Mouse (Mus musculus): ENCODE data around the gene Lsamp.
A peak's percentile ranks its signal among the peaks of the same experiment; 100 is the strongest.
"Not testable (repeated sequence)": the region's sequence is repeated elsewhere in the genome, so short reads cannot be mapped to it uniquely, and the experiment has no call there.

The Lsamp gene

GRCm38 (mm10) chr16:40491606-40492005 lies 507.4 kb downstream of the Lsamp start:
- DNase-seq (ENCODE audit: low spot score in 2 of 2), result no peak

GRCm38 (mm10) chr16:40504262-40504960 lies 520.2 kb downstream of the Lsamp start:
- DNase-seq (ENCODE audit: low spot score in 2 of 2), result no peak

GRCm38 (mm10) chr16:40509146-40510030 lies 525.2 kb downstream of the Lsamp start:
- peak; percentile 13 to 41 for DNase-seq (ENCODE audit: low spot score in 2 of 2)

- DNase-seq (ENCODE audit: low spot score in 2 of 2), result no peak
Measured at GRCm38 (mm10) chr16:40536754-40537153, 552.6 kb downstream of the Lsamp start.

- no peak for DNase-seq (ENCODE audit: low spot score in 2 of 2)
Measured at GRCm38 (mm10) chr16:40549663-40550062, 565.5 kb downstream of the Lsamp start.

- no peak for DNase-seq (ENCODE audit: low spot score in 2 of 2)
Measured at GRCm38 (mm10) chr16:40555608-40556007, 571.4 kb downstream of the Lsamp start.

GRCm38 (mm10) chr16:40557680-40558249 lies 573.6 kb downstream of the Lsamp start:
- DNase-seq (ENCODE audit: low spot score in 2 of 2), result no peak

GRCm38 (mm10) chr16:40567431-40567941 lies 583.3 kb downstream of the Lsamp start:
- no peak for DNase-seq (ENCODE audit: low spot score in 2 of 2)

GRCm38 (mm10) chr16:40572085-40572745 lies 588.1 kb downstream of the Lsamp start:
- DNase-seq (ENCODE audit: low spot score in 2 of 2), result no peak

GRCm38 (mm10) chr16:40582076-40582475 lies 597.9 kb downstream of the Lsamp start:
- DNase-seq (ENCODE audit: low spot score in 2 of 2), result no peak

GRCm38 (mm10) chr16:40593161-40593560 lies 609.0 kb downstream of the Lsamp start:
- DNase-seq (ENCODE audit: low spot score in 2 of 2), result no peak

- peak in 1 of 2 experiments; percentile 31 for DNase-seq (ENCODE audit: low spot score in 2 of 2)
Measured at GRCm38 (mm10) chr16:40601431-40602387, 617.5 kb downstream of the Lsamp start.

- no peak for DNase-seq (ENCODE audit: low spot score in 2 of 2)
Measured at GRCm38 (mm10) chr16:40607509-40607908, 623.3 kb downstream of the Lsamp start.

- not testable (repeated sequence) for DNase-seq (ENCODE audit: low spot score in 2 of 2)
Measured at GRCm38 (mm10) chr16:40616697-40617096, 632.5 kb downstream of the Lsamp start.

GRCm38 (mm10) chr16:40621086-40621485 lies 636.9 kb downstream of the Lsamp start:
- not testable (repeated sequence) for DNase-seq (ENCODE audit: low spot score in 2 of 2)

- DNase-seq (ENCODE audit: low spot score in 2 of 2), result no peak
Measured at GRCm38 (mm10) chr16:40627159-40627558, 643.0 kb downstream of the Lsamp start.

- DNase-seq (ENCODE audit: low spot score in 2 of 2), result no peak
Measured at GRCm38 (mm10) chr16:40639621-40640371, 655.6 kb downstream of the Lsamp start.

GRCm38 (mm10) chr16:40652800-40653199 lies 668.6 kb downstream of the Lsamp start:
- no peak for DNase-seq (ENCODE audit: low spot score in 2 of 2)

- no peak for DNase-seq (ENCODE audit: low spot score in 2 of 2)
Measured at GRCm38 (mm10) chr16:40653508-40653907, 669.3 kb downstream of the Lsamp start.

GRCm38 (mm10) chr16:40656347-40656746 lies 672.2 kb downstream of the Lsamp start:
- DNase-seq (ENCODE audit: low spot score in 2 of 2), result no peak

Measured in frontal cortex, postnatal 36 days (tissue).